In the genomic region with DNA sequence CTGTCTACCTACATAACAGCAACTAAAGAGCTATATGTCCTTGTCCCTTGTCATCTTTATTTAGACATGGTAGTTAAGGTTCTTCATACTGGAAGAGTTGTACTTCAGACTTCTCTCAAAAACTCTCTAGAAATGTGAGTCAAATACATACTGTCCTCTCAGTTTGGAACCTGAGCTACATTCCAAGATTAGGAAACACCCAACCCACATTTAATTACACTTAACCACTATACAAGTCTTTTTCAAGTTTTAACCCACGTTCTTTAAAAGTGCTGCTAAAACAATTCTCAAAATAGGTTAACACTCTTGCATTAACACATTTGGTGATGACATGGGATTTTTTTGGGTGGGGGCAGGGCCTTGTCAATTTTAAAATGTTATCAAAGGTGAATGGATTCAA, we compare ENCODE assay signal across 23 mouse cellular contexts.
DNase-seq lines count a peak whose midpoint lies in the region; ATAC-seq lines count a peak whose summit lies in the region.
"Had no signal": no experiment of that assay in that cellular context is flagged by ENCODE, and none has a peak within 500 bp of the region (broad histone marks: within the 10 kb centered on the region; RNA-seq: fewer than 3 reads in every experiment).

No protein-coding gene starts in this region.

- no peak for DNase-seq in frontal cortex, postnatal 25 days (ENCODE audit: low spot score in 2 of 2)
- DNase-seq in left cerebral cortex, adult 11 months (ENCODE audit: low spot score), result peak; percentile 35
- no peak for DNase-seq in left cerebral cortex, postnatal 10 days (ENCODE audit: extremely low spot score in 1 of 2, low spot score in 2 of 2)
- DNase-seq in brain, adult 2 months (ENCODE audit: low read depth, low spot score), result peak; percentile 56
- DNase-seq: adrenal gland, adult 8-10 months; adrenal gland, postnatal 14 days; adrenal gland, postnatal 36 days; B cell, adult 2 months; cerebellum, adult 11 months; cerebellum, adult 18-20 months; cerebellum, adult 8-10 months; cerebellum, adult 9-11 months; cerebellum, postnatal 14 days; cerebellum, postnatal 36 days; embryo, embryonic 11 days; forebrain, postnatal 0 days had no signal

- ATAC-seq in frontal cortex, adult (ENCODE audit: low TSS enrichment), result peak; percentile 89
- no peak for ATAC-seq in erythroblast, adult 5-6 weeks (replicated peaks; ENCODE audit: low FRiP score, poor library complexity, severe bottlenecking)
- ATAC-seq: activated CD4-positive, CD25-positive, alpha-beta regulatory T cell, adult 4 months; CD4-positive, CD25-positive, alpha-beta regulatory T cell, adult 4 months; forebrain, embryonic 13.5 days; forebrain, embryonic 15.5 days; forebrain, postnatal 0 days; Patski had no signal

- intact Hi-C loops in left cerebral cortex, postnatal 10 days (cut with DNase I), result no loop called here

Comparison
In these comparisons a context has a peak if more than half of its experiments do, and no peak if none do; other contexts are left out.
1. DNase-seq: peak in left cerebral cortex, adult 11 months (single experiment) and brain, adult 2 months (single experiment); none in frontal cortex, postnatal 25 days (0 of 2) and left cerebral cortex, postnatal 10 days (0 of 2).